Mouse (Mus musculus): Measurements from ENCODE around the gene Znrf1. TPM values are rescaled to one million over a fixed set of nuclear protein-coding genes. Genes with fewer than 3 reads are reported as not detected.
"Not testable (repeated sequence)": the region's sequence is repeated elsewhere in the genome, so short reads cannot be mapped to it uniquely, and the experiment has no call there.

The Znrf1 gene
- polyA plus RNA-seq, 1 experiment from 2014 or later: 14.8 TPM

DNA sequence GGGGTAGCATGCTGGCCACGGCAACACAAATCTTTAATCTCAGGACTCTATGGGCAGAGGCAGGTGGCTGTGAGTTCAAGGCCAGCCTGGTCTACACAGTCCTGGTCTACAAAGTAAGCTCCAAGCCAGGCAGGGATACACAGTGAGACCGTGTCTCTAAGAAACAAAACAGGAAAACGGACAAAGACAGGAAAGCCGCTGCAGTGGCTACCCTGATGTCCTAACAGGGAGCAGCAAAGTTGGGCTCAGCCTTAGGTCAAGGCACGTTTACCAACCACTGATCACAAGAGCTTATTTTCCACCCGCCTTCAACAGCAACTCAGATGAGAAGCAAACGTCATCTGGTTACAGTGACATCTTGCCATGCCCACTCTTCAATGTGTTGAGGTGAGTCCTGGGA lies 39.6 kb upstream of the Znrf1 start:
- H3K36me3 ChIP-seq (ENCODE audit: control insufficient read depth, insufficient read depth, low read length): peaks cover 8% of the 10 kb centered on the region; the same call in 1 of the 2 replicates
- H3K27ac ChIP-seq (replicated peaks): no peak overlapping the region
- no peak for DNase-seq (ENCODE audit: low spot score)
- no peak for TF ChIP-seq EP300 (optimal IDR thresholded peaks at IDR 0.05)
- TF ChIP-seq CTCF (IDR thresholded peaks at IDR 0.05; ENCODE audit: low read depth): no peak
- no peaks in the 10 kb centered on the region for H3K4me1 ChIP-seq (replicated peaks; ENCODE audit: control insufficient read depth, insufficient read depth)
- no peaks in the 10 kb centered on the region for H3K9me3 ChIP-seq (ENCODE audit: control insufficient read depth, low read length)
- ATAC-seq (ENCODE audit: low FRiP score, low TSS enrichment): no peak
- no peak overlapping the region for H3K4me2 ChIP-seq (replicated peaks; ENCODE audit: low read depth)
- no peak overlapping the region for H3K9ac ChIP-seq (ENCODE audit: low read length)
- H3K4me3 ChIP-seq (ENCODE audit: low read depth, low read length): no peak overlapping the region
- 87% methylated on average over 7 of the region's 7 CpGs for WGBS
- H3K27me3 ChIP-seq (ENCODE audit: control insufficient read depth, insufficient read depth, low read length): no peaks in the 10 kb centered on the region

DNA sequence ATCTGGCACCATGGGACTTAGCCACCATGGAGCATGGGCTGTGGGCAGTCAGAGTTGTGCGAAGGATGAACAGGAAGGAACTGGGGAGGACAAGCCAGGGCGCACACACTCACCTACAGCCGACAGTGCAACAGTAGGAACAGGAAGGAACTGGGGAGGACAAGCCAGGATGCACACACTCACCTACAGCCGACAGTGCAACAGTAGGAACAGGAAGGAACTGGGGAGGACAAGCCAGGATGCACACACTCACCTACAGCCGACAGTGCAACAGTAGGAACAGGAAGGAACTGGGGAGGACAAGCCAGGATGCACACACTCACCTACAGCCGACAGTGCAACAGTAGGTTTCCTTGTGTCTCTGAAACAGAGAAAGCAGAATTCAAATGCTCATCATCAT lies 37.6 kb upstream of the Znrf1 start:
- H3K4me1 ChIP-seq (replicated peaks; ENCODE audit: control insufficient read depth, insufficient read depth); ATAC-seq (ENCODE audit: low FRiP score, low TSS enrichment); H3K4me2 ChIP-seq (replicated peaks; ENCODE audit: low read depth); H3K27ac ChIP-seq (replicated peaks); H3K9me3 ChIP-seq (ENCODE audit: control insufficient read depth, low read length); H3K36me3 ChIP-seq (ENCODE audit: control insufficient read depth, insufficient read depth, low read length); H3K4me3 ChIP-seq (ENCODE audit: low read depth, low read length); DNase-seq (ENCODE audit: low spot score); H3K9ac ChIP-seq (ENCODE audit: low read length); H3K27me3 ChIP-seq (ENCODE audit: control insufficient read depth, insufficient read depth, low read length): not testable (repeated sequence)
- WGBS: 87% methylated on average over 4 of the region's 6 CpGs

DNA sequence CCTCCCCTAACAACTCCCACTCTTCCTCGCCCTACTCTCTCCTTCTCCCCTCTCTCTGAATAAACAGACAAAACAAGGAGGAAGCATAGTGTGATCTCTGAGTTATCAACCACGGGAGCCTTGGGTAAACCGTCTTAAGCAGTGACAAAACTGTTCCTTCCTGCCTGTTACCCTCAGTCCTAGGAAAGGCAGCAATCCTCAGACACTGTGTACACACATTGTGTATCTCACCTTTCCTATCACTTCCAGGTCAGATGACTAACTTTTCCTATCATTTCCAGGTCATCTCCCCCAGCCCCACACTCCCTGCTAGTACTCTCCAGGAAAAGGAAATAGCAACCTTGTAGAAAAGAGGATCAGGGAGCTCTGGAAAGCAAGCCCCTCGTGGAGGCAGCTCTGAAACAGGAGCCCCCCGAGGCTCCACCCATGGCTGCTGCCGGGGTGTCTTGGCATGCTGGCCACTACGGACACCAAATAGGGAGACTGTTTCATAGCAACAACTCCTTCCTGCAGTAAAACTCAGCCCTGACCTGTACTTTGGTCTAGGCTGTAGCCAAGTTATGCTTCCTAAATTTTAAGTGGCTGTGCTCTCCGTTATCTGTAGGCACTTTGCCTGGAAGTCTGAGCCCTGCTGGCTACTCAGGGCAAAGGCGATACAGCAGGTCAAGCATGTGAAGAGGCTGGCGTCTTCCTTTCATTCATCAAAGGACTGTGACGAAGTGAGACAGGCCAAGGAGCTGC lies 34.0 kb upstream of the Znrf1 start:
- DNase-seq (ENCODE audit: low spot score) (no peak), ATAC-seq (ENCODE audit: low FRiP score, low TSS enrichment) (no peak)
- H3K36me3 ChIP-seq (ENCODE audit: control insufficient read depth, insufficient read depth, low read length): 0 out of 2 replicates have a peak, but pooled peaks cover 6% of the 10 kb centered on the region
- no peaks in the 10 kb centered on the region for H3K4me1 ChIP-seq (replicated peaks; ENCODE audit: control insufficient read depth, insufficient read depth)
- WGBS: 62% methylated on average over 11 of the region's 11 CpGs
- H3K9ac ChIP-seq (ENCODE audit: low read length): no peak overlapping the region
- TF ChIP-seq EP300 (optimal IDR thresholded peaks at IDR 0.05) (no peak), CTCF (IDR thresholded peaks at IDR 0.05; ENCODE audit: low read depth) (no peak)
- H3K9me3 ChIP-seq (ENCODE audit: control insufficient read depth, low read length): no peaks in the 10 kb centered on the region
- no peak overlapping the region for H3K4me3 ChIP-seq (ENCODE audit: low read depth, low read length)
- H3K27ac ChIP-seq (replicated peaks): no peak overlapping the region
- H3K4me2 ChIP-seq (replicated peaks; ENCODE audit: low read depth): no peak overlapping the region
- H3K27me3 ChIP-seq (ENCODE audit: control insufficient read depth, insufficient read depth, low read length): no peaks in the 10 kb centered on the region

DNA sequence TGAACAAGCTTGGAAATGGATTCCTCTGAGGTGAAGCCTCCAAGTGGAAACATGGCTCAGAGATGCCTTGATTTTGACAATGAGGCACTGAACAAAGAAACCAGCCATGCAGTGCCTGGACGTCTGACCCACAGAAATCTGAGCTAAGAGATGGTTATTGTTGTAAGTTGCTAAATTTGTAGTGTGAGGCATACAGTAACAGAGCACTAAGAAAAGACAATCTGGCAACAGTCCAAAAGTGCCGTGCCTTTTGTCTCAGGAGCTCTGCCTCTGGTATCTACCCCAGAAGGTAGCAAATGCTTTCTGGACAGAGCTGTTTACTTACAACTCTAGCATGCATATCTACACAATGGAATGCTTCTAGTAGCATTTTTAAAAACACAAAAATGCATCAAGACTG lies 27.3 kb upstream of the Znrf1 start:
- DNase-seq (ENCODE audit: low spot score): no peak
- no peak overlapping the region for H3K4me3 ChIP-seq (ENCODE audit: low read depth, low read length)
- no peaks in the 10 kb centered on the region for H3K4me1 ChIP-seq (replicated peaks; ENCODE audit: control insufficient read depth, insufficient read depth)
- H3K9me3 ChIP-seq (ENCODE audit: control insufficient read depth, low read length): no peaks in the 10 kb centered on the region
- WGBS: 18% methylated on average over 2 of the region's 2 CpGs
- H3K9ac ChIP-seq (ENCODE audit: low read length): no peak overlapping the region
- 0 out of 2 replicates have a peak, but pooled peaks cover under 1% of the 10 kb centered on the region for H3K36me3 ChIP-seq (ENCODE audit: control insufficient read depth, insufficient read depth, low read length)
- no peak overlapping the region for H3K27ac ChIP-seq (replicated peaks)
- no peaks in the 10 kb centered on the region for H3K27me3 ChIP-seq (ENCODE audit: control insufficient read depth, insufficient read depth, low read length)
- H3K4me2 ChIP-seq (replicated peaks; ENCODE audit: low read depth): no peak overlapping the region
- no peak for ATAC-seq (ENCODE audit: low FRiP score, low TSS enrichment)
- TF ChIP-seq CTCF (IDR thresholded peaks at IDR 0.05; ENCODE audit: low read depth): no peak
- no peak for TF ChIP-seq EP300 (optimal IDR thresholded peaks at IDR 0.05)

DNA sequence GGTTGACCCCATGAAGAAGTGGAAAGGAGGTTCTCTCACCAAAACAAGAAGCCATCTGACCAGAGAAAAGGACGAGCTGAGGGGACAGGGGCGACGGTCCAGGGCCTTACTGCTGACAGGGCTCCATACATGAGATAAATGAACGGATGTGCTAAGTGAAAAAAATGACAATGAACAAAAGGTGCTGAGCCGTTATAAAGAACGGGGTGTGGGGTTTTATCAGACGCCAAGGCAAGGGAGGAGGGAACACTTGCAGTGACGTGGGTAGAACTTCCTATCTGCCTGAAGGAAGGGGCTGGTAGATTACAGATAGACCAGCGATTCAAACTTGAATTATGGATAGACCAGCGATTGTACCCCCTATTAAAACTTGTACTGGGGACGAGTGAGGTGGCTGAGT lies 26.6 kb upstream of the Znrf1 start:
- no peaks in the 10 kb centered on the region for H3K36me3 ChIP-seq (ENCODE audit: control insufficient read depth, insufficient read depth, low read length)
- no peaks in the 10 kb centered on the region for H3K9me3 ChIP-seq (ENCODE audit: control insufficient read depth, low read length)
- no peak overlapping the region for H3K4me2 ChIP-seq (replicated peaks; ENCODE audit: low read depth)
- ATAC-seq (ENCODE audit: low FRiP score, low TSS enrichment) (no peak), DNase-seq (ENCODE audit: low spot score) (no peak)
- no peaks in the 10 kb centered on the region for H3K27me3 ChIP-seq (ENCODE audit: control insufficient read depth, insufficient read depth, low read length)
- no peaks in the 10 kb centered on the region for H3K4me1 ChIP-seq (replicated peaks; ENCODE audit: control insufficient read depth, insufficient read depth)
- H3K4me3 ChIP-seq (ENCODE audit: low read depth, low read length): no peak overlapping the region
- no peak overlapping the region for H3K9ac ChIP-seq (ENCODE audit: low read length)
- H3K27ac ChIP-seq (replicated peaks): no peak overlapping the region
- WGBS: 69% methylated on average over 11 of the region's 11 CpGs
- TF ChIP-seq CTCF (IDR thresholded peaks at IDR 0.05; ENCODE audit: low read depth) (no peak), EP300 (optimal IDR thresholded peaks at IDR 0.05) (no peak)

DNA sequence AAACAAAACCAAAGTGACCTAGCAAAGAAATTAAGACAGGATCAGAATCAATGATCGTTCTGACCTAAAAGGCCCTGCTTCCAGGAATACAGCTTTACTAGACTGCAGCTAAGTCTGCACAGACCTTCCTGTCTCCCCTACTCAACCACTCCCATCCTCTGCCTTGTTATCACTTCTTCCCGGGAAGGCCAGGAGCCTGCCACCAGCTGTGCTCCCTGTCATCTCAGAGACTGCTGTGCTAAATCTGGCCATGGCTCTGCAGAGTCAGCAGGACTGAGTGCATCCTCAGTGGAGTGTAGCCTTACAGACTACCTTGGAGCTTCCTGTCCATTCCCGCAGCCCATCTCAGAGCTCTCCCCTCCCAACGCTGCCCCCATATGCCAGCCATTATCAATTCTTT lies 25.5 kb upstream of the Znrf1 start:
- Histone ChIP-seq H3K36me3 (ENCODE audit: control insufficient read depth, insufficient read depth, low read length) (no peaks in the 10 kb centered on the region), H3K27ac (replicated peaks) (no peak overlapping the region), H3K4me3 (ENCODE audit: low read depth, low read length) (no peak overlapping the region), H3K4me1 (replicated peaks; ENCODE audit: control insufficient read depth, insufficient read depth) (no peaks in the 10 kb centered on the region), H3K9me3 (ENCODE audit: control insufficient read depth, low read length) (no peaks in the 10 kb centered on the region), H3K9ac (ENCODE audit: low read length) (no peak overlapping the region), H3K4me2 (replicated peaks; ENCODE audit: low read depth) (no peak overlapping the region), H3K27me3 (ENCODE audit: control insufficient read depth, insufficient read depth, low read length) (no peaks in the 10 kb centered on the region)
- DNase-seq (ENCODE audit: low spot score): no peak
- TF ChIP-seq CTCF (IDR thresholded peaks at IDR 0.05; ENCODE audit: low read depth): no peak
- no peak for TF ChIP-seq EP300 (optimal IDR thresholded peaks at IDR 0.05)
- WGBS: 61% methylated on average over 4 of the region's 4 CpGs
- no peak for ATAC-seq (ENCODE audit: low FRiP score, low TSS enrichment)

Measured in stomach, postnatal 0 days (tissue).